Comparison of ENCODE assay signal across 13 mouse cellular contexts in genomic region chrX:102163529-102163928, GRCm38 (mm10). TPM values are rescaled to one million over a fixed set of nuclear protein-coding genes. Genes with fewer than 3 reads are reported as not detected.
A peak's percentile ranks its signal among the peaks of the same experiment; 100 is the strongest.
DNase-seq lines count a peak whose midpoint lies in the region; ATAC-seq and TF ChIP-seq lines count a peak whose summit lies in the region.
"Had no signal": no experiment of that assay in that cellular context is flagged by ENCODE, and none has a peak within 500 bp of the region (broad histone marks: within the 10 kb centered on the region; RNA-seq: fewer than 3 reads in every experiment).

No protein-coding gene starts in this region.

- no peak for ATAC-seq in limb, embryonic 14.5 days (ENCODE audit: low FRiP score, low read depth)
- no peak for ATAC-seq in inflammation-experienced regulatory T-cells, adult 6 months
- ATAC-seq: forebrain, embryonic 14.5 days had no signal

- TF ChIP-seq POLR2A in limb, embryonic 14.5 days (IDR thresholded peaks at IDR 0.05; ENCODE audit: borderline replicate concordance, extremely low read depth, insufficient read depth, insufficient read length) = no peak

- H3K4me3 ChIP-seq in limb, embryonic 14.5 days (replicated peaks; ENCODE audit: low read length) = no peak overlapping the region
- H3K4me3 ChIP-seq in limb, embryonic 10.5 days = no peak overlapping the region
- H3K4me3 ChIP-seq: heart, adult 2 months; hindbrain, embryonic 12.5 days had no signal

- 66% methylated on average over 4 of the region's 4 CpGs for WGBS in limb, embryonic 14.5 days
- 73% methylated on average over 4 of the region's 4 CpGs for WGBS in limb, embryonic 10.5 days

- no peaks in the 10 kb centered on the region for H3K9me3 ChIP-seq in limb, embryonic 14.5 days (ENCODE audit: control insufficient read depth, low read length)
- H3K9me3 ChIP-seq in limb, embryonic 10.5 days (replicated peaks) = no peaks in the 10 kb centered on the region
- H3K9me3 ChIP-seq: hindbrain, embryonic 12.5 days had no signal

- peak; percentile 30 for DNase-seq in limb, embryonic 14.5 days (ENCODE audit: low spot score)
- DNase-seq in limb, embryonic 10.5 days (ENCODE audit: low spot score) = no peak
- peak; percentile 20 to 25 for DNase-seq in adrenal gland, adult 18-20 months (ENCODE audit: low spot score in 2 of 2)
- peak; percentile 74 to 78 for DNase-seq in adrenal gland, postnatal 36 days
- DNase-seq in heart, postnatal 4 days = peak; percentile 28
- no peak for DNase-seq in left cerebral cortex, adult 8-10 months (ENCODE audit: low spot score in 2 of 2)
- DNase-seq: kidney, adult 2 months had no signal

- no peaks in the 10 kb centered on the region for H3K27me3 ChIP-seq in limb, embryonic 14.5 days (ENCODE audit: control insufficient read depth, insufficient read depth, low read length)
- peaks cover 56% of the 10 kb centered on the region for H3K27me3 ChIP-seq in limb, embryonic 10.5 days (ENCODE audit: low read depth, poor library complexity, severe bottlenecking)
- H3K27me3 ChIP-seq: CH12.LX; hindbrain, embryonic 12.5 days had no signal

- H3K9ac ChIP-seq in limb, embryonic 14.5 days (ENCODE audit: low read depth, low read length, severe bottlenecking) = no peak overlapping the region
- H3K9ac ChIP-seq: hindbrain, embryonic 12.5 days; liver, embryonic 14.5 days had no signal

- H3K27ac ChIP-seq in limb, embryonic 14.5 days (replicated peaks; ENCODE audit: low read depth, low read length) = no peak overlapping the region
- no peak overlapping the region for H3K27ac ChIP-seq in limb, embryonic 10.5 days
- H3K27ac ChIP-seq: heart, adult 2 months; hindbrain, embryonic 12.5 days; liver, embryonic 14.5 days had no signal

- H3K4me2 ChIP-seq in limb, embryonic 14.5 days (replicated peaks; ENCODE audit: low read depth, low read length, severe bottlenecking) = no peak overlapping the region
- H3K4me2 ChIP-seq: hindbrain, embryonic 12.5 days had no signal

- no peaks in the 10 kb centered on the region for H3K4me1 ChIP-seq in limb, embryonic 14.5 days (ENCODE audit: control insufficient read depth, insufficient read depth, low read length)
- H3K4me1 ChIP-seq in limb, embryonic 10.5 days = peaks cover 12% of the 10 kb centered on the region
- H3K4me1 ChIP-seq: hindbrain, embryonic 12.5 days had no signal

- H3K36me3 ChIP-seq in limb, embryonic 14.5 days (ENCODE audit: control insufficient read depth, insufficient read depth, low read length) = no peaks in the 10 kb centered on the region
- H3K36me3 ChIP-seq in limb, embryonic 10.5 days = no peaks in the 10 kb centered on the region
- H3K36me3 ChIP-seq: hindbrain, embryonic 12.5 days had no signal

RNA-seq across cellular contexts. Expression of gene Ercc6l, which starts 6.6 kb away (rescaled TPM):
- polyA plus RNA-seq in limb, embryonic 14.5 days (2012; rRNA removed) = 4.5 and 6.1 TPM in 2 replicates
- polyA plus RNA-seq in limb, embryonic 14.5 days (2014; fragmentation: Nextera tagmentation; extraction: Ambion mirVana) = 10.9 and 12.0 TPM in 2 replicates
- polyA plus RNA-seq in limb, embryonic 10.5 days (2016; fragmentation: Nextera tagmentation; extraction: Ambion mirVana) = 22.7 and 23.7 TPM in 2 replicates
- under 1 TPM; 0.42 to 0.43 TPM for total RNA-seq in adrenal gland, adult 18-20 months (2021)
- under 1 TPM; 0.63 to 0.89 TPM for total RNA-seq in adrenal gland, postnatal 36 days (2021)
- total RNA-seq in heart, postnatal 4 days (2021) = 1 to 10 TPM; 6.3 to 7.4 TPM
- polyA plus RNA-seq in inflammation-experienced regulatory T-cells, adult 6 months (2017; shearing (Covaris generic)) = 10 to 100 TPM in 1 of 3 experiments, 1 to 10 TPM in 2; 1.8 to 10.3 (median 2.9) TPM
- total RNA-seq in left cerebral cortex, adult 8-10 months (2022) = under 1 TPM; 0.11 to 0.32 (median 0.21) TPM

RNA-seq across cellular contexts. Expression of gene Rps4x, which starts 25.7 kb away (rescaled TPM):
- polyA plus RNA-seq in limb, embryonic 14.5 days (2012; rRNA removed) = 1,357 and 1,784 TPM in 2 replicates
- 995 and 1,012 TPM in 2 replicates for polyA plus RNA-seq in limb, embryonic 14.5 days (2014; fragmentation: Nextera tagmentation; extraction: Ambion mirVana)
- polyA plus RNA-seq in limb, embryonic 10.5 days (2016; fragmentation: Nextera tagmentation; extraction: Ambion mirVana) = 679 and 777 TPM in 2 replicates
- 1,000 to 10,000 TPM in 1 of 2 experiments, 100 to 1,000 TPM in 1; 821 to 1,009 TPM for total RNA-seq in adrenal gland, adult 18-20 months (2021)
- total RNA-seq in adrenal gland, postnatal 36 days (2021) = 1,000 to 10,000 TPM in 1 of 2 experiments, 100 to 1,000 TPM in 1; 902 to 1,048 TPM
- 1,000 to 10,000 TPM; 1,029 to 1,222 TPM for total RNA-seq in heart, postnatal 4 days (2021)
- polyA plus RNA-seq in inflammation-experienced regulatory T-cells, adult 6 months (2017; shearing (Covaris generic)) = 1,000 to 10,000 TPM; 1,205 to 2,057 (median 1,820) TPM
- 100 to 1,000 TPM; 466 to 552 (median 501) TPM for total RNA-seq in left cerebral cortex, adult 8-10 months (2022)

RNA-seq across cellular contexts. Expression of gene Pin4, which starts 44.3 kb away (rescaled TPM):
- polyA plus RNA-seq in limb, embryonic 14.5 days (2012; rRNA removed) = 19.8 and 46.3 TPM in 2 replicates
- 62.3 and 66.0 TPM in 2 replicates for polyA plus RNA-seq in limb, embryonic 14.5 days (2014; fragmentation: Nextera tagmentation; extraction: Ambion mirVana)
- polyA plus RNA-seq in limb, embryonic 10.5 days (2016; fragmentation: Nextera tagmentation; extraction: Ambion mirVana) = 81.2 and 96.0 TPM in 2 replicates
- total RNA-seq in adrenal gland, adult 18-20 months (2021) = 10 to 100 TPM; 47.7 to 66.1 TPM
- 10 to 100 TPM; 58.7 to 59.6 TPM for total RNA-seq in adrenal gland, postnatal 36 days (2021)
- 10 to 100 TPM; 19.8 to 26.9 TPM for total RNA-seq in heart, postnatal 4 days (2021)
- 10 to 100 TPM; 39.7 to 49.5 (median 45.1) TPM for polyA plus RNA-seq in inflammation-experienced regulatory T-cells, adult 6 months (2017; shearing (Covaris generic))
- 10 to 100 TPM; 10.8 to 34.9 (median 21.6) TPM for total RNA-seq in left cerebral cortex, adult 8-10 months (2022)

Comparison
In these comparisons a context has a peak if more than half of its experiments do, and no peak if none do; other contexts are left out.
1. DNase-seq: peak in limb, embryonic 14.5 days (single experiment), adrenal gland, adult 18-20 months (2 of 2), adrenal gland, postnatal 36 days (2 of 2) and heart, postnatal 4 days (single experiment); none in limb, embryonic 10.5 days (single experiment) and left cerebral cortex, adult 8-10 months (0 of 2).